Mouse (Mus musculus): Measurements from ENCODE around the gene Suv39h1.
"Not testable (repeated sequence)": the region's sequence is repeated elsewhere in the genome, so short reads cannot be mapped to it uniquely, and the experiment has no call there.

Suv39h1 gene

DNA sequence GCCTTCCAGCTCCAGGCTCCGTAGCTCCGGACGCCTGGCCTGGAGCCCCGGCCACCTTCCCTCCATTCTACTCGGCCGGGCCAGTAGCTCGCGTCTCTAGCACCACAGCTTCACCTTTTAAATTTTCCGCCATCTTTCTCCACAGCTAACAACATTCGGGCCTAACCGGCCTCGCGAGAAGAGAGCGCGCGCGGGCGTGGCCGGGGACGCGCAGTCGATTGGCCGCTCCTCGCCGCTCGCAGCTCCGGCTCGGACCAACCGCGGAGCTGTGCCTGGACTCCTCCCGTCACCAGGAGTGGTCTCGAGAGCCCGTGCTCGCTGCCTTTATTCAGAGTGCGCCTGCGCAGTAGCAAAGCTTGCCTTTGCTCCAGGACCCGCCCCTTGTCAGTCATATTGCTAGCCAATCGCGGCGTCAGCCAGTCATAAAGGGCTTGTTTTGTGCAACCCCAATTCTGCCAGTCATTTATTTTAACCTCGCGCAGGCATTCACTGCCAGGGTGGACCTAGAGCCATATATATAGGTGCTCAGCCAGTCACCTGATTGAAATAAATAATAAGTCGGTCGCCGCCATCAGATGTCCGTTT is at the start of gene Suv39h1:
TSS of gene Suv39h1 (minus strand) at position 331 of the 585 bp plus-strand sequence.
- peak; percentile 93 to 98 for DNase-seq

DNA sequence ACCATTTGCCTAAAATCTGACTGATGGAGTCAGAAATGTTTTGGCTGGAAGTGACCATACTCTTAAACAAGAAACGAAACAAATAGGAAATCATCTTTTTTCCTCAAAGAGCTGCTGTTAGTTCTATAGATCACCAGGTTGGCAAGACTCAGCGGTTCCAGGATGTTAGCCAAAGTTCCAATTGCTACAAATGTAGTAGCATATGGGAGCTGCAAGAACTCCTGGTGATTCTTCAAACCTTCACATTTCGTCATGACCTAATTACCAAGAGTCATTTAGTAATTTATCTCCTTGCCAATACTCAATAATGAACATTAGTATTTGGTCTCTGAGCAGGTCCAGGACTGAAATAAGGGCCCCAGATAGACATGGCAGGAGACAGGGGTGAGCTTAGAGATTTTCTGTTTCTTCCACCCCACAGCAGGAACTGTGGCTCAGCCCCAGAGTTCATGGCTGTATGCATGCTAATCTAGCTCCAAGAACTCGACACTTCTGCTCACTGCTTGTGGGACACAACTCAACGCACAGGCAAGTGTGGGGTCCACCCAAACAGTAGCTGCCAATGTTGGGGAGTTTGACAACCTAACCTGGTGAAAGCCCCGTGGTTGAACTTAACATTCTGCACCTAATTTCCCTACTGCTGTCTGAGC is 49.4 kb upstream of the Suv39h1 start:
- DNase-seq = no peak

DNA sequence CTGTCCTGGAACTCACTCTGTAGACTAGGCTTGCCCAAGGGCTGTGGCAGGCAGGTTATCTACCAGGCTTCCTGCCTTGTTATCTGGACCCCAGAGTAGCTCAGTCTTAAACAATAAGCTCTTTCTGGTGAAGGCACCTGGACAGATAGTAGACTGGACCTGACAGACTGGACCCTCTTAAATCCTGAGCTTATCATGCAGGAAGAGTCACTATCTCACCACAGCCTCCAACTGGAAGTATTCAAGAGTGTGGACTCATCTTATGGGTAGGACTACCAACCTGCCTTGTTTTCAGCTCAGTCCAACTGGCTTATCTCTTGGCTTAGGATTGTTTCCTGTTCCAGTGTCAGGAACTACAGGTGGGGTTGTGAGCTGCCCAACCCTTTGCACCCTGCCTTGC is 42.7 kb upstream of the Suv39h1 start:
- DNase-seq = no peak

DNA sequence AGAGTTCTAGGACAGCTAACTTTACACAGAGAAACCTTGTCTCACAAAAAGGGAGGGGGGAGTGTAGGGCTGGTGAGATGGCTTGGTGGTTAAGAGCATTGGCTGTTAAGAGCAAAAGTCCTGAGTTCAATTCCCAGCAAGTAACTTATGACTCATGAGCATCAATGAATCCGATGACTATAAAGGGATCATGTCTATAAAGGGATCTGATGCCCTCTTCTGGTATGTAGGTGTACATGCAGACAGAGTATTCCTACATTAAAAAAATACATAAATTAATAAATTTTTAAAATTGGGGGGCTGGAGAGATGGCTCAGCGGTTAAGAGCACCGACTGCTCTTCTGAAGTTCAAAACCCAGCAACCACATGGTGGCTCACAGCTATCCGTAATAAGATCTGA is 40.7 kb upstream of the Suv39h1 start:
- DNase-seq = no peak

DNA sequence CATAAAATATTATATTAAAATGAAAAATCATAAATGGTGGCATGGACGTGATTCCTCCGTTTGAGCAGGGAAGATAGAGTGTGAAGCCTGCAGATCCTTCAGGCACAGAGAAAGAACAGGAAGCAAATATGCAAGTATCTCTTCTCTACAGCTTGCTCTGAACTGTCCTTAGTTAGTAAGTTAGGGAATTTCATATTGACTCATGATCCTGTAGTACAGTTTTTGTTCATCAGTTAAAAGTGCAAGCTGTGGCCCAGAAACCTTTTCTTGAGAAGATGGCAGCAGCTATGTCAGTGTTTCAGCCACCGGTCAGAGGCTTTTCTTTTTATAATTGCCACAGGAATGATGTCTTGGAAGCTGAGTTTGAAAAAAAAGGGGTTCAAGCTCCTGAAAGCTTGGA is 30.5 kb upstream of the Suv39h1 start:
- no peak for DNase-seq

DNA sequence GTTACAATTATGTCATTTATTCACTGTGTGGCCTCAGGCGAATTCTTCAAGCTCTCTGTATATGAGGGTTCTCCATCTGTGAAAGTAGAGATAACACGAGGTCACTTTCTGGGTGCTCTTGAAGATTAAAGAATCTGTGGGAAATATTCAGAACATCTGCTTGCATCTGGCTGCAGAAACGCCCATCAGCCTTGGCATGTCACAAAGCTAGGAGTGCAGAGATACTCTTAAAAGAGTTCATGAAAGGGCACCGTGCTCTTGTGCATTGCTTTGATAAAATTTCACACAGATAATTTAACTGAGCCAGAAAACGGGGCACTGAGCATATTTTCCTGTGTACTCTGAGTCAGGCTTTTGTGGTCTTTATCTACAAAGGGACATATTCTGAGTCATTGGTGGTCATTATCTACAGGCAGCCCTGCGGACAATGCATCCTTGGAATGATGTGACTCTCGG is 27.7 kb upstream of the Suv39h1 start:
- no peak for DNase-seq

DNA sequence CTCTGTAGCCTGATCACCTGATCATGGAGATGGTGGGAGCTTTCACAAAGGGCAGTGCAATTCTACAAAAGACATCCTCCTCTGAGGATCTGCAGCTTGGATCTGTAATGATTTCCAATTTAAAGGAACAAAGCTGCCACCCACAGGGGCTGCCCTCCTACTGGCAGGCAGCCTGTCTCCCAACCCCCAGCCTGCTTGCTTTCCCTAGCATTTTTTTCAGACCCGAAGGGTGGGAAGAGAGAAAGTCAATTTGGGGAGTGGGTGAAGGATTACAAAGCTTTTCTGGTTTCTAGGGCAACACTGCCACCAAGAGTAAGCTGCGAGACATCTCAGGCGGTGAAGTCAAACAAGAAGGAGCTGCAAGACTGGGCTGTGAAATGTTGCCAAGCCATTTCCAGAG is 26.5 kb upstream of the Suv39h1 start:
- DNase-seq = no peak

DNA sequence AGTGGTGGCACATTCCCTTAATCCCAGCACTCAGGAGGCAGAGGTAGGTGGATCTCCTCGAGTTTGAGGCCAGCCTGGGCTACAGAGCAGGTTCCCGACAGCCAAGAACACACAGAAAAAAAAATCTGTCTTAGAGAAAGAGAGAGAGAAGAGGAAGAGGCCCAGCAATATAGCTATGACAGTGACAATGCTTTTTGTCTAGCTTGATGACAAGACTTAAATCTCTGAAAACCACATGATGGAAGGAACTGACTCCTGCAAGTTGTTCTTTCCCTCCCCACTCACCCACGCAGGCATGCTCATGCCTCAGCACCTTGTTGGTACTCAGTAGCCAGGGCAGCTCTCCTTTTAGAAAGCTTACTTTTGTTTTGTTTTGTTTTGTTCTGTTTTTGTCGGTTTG is 24.9 kb upstream of the Suv39h1 start:
- no peak for DNase-seq

DNA sequence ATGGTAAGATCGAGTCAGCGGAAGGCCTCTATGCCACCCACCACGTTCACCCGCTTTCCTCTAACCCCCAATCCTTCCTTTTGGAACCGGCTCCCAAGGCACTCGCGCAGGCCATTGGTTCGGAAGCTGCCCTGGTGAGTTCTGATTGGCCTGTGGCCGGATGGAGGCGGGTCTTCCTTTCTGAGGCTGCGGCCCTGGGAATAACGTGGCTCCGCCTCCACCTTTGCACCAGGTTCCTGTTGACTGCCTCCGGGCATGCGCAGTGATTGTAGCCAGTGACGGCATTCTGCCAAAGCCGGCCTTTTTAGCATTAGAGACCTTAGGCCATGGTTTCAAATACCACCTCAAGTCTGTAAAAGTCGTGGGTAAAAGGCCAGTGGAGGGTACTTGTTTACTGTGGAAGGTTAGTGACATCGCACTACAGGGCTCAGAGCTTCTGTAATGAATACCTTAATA is 22.3 kb upstream of the Suv39h1 start:
- peak; percentile 98 to 99 for DNase-seq

DNA sequence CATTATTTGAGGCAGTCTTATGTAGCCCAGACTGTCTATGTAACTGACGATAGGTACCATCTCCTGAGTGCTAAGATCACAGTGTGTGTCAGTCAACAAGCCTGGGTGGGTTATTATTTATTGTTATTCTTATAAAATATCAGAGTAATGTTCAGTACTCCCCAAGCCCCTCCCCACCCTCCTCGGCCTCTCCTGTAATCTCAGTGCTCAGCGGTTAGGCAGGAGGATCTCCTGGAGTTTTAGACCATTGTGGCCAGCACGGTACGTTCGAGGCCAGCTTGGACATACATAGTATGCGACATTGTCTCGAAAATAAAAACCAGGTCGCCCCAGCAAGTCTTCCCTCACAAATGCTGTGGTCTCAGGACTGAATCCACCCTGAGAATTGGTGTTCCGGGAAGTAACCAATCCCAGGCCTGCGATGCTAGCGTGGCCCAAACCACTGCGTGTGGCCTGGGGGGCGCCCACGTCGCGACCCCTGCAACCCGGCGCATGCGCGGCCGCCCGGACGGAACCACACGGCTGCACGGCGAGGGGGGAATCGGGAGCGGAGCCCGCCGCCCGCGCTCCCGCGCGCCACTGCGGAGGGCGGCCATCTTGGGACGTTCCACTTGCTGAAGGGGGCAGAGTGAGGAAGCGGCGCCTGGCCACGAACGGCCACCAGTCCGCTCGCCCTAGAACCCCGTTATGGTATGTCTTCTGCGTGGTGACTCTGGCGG is 21.7 kb upstream of the Suv39h1 start:
- DNase-seq = peak; percentile 55 to 90

DNA sequence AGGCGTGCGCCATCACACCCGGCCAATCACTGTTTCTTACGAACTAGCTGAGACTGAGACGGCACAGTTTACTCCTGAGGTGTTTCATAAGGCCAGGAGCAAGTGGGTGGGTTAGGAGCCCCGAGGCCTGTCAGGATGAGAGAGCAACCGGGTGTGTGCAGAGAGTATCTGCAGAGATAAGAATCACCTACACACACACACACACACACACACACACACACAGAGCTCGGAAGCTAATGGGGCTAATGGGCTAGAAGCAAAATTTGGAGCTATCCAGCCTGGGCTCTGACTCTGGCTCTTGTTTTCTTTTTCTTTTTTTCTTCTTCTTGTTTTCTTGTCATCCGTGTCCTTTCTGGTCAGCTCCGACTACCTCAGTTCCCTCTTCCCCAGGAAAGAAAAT is 21.0 kb upstream of the Suv39h1 start:
- no peak for DNase-seq

DNA sequence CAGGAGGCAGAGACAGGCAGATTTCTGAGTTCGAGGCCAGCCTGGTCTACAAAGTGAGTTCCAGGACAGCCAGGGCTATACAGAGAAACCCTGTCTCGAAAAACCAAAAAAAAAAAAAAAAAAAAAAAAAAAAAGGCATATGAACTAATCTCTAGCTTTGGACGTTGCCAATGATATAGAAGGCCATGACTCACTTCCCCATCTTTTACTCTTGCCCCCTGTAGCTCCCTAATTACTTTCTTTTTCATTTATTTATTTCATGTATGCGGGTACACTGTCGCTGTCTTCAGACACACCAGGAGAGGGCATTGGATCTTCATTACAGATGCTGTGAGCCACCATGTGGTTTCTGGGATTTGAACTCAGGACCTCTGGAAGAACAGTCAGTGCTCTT is 16.4 kb upstream of the Suv39h1 start:
- not testable (repeated sequence) for DNase-seq

DNA sequence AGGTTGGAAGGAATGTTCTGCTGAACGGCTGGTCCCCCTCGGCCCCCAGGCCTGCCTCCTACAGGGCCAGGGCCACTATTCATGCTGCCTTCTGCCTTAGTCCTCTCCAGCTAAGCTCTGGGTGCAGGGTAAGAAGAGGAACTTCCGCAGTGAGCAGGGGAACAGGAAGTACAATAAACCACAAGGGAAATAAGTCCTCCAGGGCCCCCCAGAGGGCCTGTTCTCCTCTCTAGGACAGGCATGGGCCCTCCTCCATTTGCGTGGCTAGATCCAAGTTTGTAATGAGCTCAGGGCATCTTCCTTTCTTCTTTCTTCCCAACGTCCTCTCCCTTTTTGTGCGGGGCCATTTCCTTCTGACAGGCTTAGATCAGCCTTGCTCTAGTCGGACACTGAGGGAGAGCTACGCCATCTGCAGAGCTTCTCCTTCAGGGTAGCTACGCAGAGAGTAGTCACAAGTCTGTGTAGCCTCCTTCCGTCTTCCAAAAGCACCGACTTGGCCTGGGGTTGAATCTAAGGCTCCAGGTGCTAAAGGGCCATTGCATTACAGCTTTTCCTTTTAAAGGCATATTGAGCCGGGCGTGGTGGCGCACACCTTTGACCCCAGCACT is 15.9 kb upstream of the Suv39h1 start, which contains the start of gene Was:
TSS of gene Was (minus strand) at position 153 of the 608 bp plus-strand sequence.
- no peak for DNase-seq

DNA sequence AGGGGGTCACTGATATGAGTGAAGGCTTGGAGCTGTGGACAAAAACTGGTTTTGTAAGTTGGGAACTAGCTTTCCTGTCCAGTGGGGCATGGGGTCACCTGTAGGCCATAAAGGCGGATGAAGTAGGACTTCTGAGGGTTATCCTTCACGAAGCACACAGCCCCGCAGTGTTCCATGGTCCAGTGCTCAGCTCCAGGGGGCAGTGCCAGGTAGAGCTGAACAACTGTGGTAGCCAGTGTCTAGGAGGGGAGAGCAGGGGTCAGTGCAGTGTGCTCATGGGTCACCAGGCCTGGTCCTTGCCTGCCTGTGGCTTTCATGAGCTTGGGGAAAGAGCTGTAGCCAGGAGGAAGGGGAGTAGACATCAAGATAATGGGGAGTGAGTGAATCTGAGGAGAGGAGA is 15.2 kb upstream of the Suv39h1 start:
- DNase-seq = no peak

DNA sequence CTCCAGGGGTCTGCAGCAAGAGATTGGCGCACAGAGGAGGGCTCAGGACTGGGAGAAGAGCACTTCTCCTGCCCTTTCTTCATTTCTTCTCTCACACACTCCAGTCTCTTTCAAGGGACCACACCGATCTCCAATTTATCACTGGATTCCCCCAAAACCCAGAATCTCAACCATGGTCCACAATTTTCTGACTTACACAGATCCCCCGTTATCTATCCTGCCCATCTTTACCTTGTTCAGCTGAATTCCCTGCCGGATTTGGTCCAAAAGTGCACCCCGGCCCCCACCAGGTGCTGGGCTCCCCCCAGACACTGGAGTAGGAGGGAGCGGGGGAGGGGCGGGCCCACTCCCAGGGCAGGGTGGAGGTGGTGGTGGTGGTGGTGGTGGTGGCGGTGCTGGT is 11.1 kb upstream of the Suv39h1 start:
- DNase-seq = no peak

DNA sequence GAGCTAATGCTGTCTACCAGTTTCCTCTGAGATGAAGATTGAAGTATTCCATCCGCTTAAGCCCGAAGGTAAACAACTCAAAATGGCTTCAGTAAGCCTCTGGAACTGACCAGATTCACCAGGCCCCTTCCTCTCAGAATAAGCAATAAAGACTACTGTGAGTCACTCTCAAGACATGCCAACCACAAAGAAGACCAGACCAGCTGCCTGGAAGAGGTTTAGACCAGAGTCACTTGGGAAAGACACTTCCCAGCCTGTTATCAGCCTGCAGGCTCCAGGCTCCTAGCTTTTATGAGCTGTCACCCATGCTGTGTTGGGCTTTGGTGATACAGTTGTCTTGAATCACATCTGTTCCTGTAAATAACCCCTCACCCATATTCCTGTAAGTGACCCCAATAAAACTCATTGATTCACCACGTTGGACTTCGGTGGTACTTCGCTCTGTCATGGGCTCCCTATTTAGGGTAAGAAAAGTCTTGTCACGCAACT is 10.3 kb upstream of the Suv39h1 start:
- no peak for DNase-seq

DNA sequence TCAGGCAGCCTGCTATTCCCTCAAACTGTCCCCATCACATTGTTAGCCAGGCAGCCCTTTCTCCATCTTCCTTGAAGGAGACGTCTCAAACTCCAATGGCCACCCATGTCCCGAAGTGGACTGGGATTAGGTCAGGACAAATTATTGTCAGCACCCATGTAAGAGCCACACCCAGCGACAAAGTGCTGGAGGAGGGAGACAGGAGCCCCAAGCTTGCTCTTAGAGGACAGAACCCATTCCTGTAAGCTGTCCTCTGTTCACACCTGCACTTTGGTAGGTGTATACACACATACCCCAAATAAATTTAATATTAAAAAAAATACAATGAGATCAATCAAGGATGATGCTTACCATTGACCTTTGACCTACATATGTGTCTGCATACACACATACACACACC is 544 bp upstream of the Suv39h1 start:
- no peak for DNase-seq

DNA sequence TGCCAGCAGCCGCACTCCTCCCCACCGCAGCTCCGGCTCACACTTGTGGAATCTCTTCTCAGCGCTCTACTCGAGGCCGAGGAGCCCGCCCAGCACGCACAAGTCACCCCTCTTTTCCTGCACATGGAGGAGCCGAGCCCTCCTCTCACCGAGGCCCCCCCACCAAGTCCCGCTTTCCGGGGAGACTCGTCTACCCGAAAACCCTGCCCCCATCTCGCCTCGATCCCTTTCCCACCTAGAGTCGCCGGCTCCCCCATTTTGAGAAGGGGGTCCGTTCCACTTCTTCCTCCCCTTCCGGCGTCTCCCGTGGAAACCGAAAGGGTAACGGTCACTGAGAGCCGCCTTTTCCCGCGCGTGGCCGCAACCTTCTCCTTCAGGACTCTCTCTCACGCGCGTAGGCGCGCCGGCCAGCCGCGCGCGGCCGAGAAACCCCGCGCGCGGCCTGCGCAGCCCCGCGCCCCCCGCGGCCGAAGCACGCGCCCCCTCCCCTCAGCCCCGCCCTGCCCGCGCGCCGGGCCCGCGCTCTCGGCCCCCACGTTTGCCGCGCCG is 605 bp downstream of the Suv39h1 start:
- peak in 1 of 2 experiments; percentile 38 for DNase-seq

DNA sequence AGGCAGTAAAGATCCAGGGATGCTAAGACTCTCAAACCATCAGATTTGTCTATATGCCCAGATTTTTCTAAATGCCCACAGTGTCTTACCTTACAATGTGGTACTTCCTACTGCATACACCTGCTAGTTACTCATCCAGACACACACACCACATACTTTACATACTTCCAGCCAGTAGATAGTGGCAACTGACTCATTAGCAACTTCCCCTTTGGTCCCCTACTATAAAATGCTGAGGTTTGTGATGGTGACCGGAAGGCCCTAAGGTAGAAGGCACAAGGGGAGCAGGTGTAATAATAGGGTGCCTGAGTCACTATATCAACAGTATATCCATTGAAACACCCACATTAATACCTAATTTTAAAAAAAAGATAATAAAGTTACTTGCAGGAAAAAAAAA is 5.4 kb downstream of the Suv39h1 start:
- no peak for DNase-seq

DNA sequence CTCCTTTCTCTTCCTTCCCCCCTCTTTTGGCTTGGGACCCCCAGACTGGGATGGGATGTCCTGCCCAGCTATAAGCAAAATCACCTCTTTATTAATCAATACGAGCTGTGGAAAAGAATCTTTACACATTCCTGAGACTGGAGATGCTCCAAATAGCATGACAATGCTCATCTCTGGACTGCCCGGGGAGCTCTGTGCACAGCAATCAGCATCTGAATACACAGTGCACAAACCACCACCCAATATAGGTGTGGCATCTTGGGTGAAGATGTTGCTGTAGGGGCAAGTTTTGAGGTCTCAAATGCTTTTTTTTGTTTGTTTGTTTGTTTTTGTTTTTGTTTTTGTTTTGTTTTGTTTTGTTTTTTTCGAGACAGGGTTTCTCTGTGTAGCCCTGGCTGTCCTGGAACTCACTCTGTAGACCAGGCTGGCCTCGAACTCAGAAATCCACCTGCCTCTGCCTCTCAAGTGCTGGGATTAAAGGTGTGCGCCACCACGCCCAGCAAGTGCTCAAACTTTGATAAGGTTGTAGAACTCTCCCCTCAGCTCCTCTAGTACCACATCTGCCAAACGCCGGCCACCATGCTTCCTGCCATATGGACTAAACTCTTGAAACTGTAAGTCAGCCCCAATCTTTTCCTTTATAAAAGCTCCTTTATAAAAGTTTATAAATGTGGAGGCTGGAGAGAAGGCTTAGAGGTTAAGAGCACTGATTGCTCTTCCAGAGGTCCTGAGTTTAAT is 23.3 kb downstream of the Suv39h1 start:
- DNase-seq = not testable (repeated sequence)

DNA sequence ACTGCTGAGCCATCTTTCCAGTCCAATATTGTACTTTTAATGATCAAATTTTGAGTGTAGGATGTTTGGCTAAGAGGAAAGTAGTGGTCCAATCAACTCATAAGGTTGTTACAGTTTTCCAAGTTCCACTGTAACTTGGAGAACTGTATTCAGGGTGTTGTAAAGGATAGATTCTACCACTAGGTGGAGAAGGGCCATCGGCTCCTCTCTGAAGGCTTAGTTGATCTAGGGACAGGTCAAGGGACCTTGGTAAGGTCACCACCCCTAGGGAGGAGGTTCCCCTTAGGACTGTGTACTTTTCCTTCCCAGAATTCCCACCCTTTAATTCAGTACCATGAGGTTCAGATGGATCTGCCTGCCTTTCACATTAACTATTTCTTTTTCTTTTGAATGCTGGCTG is 41.6 kb downstream of the Suv39h1 start:
- no peak for DNase-seq

DNA sequence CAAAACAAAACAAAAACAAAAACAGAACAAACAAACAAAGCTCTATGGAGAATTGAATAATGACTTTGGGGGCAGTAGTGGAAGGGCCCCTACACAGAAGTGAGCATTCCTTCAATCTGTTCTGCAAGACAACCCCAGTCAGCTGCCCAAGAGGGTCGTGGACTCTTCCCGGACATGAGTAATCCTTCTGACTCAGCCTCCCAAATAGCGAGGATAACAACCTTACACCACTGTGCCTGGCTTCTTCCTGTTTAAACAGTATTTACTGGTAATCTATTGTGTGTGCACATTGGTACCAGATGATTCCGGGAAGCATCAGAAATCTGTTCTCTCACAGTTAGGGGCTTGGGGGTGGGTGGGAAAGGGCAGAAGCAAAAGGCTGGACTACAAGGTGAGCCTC is 47.7 kb downstream of the Suv39h1 start:
- no peak for DNase-seq
